Mouse (Mus musculus): Measurements from ENCODE around the gene Tmem220. TPM values are rescaled to one million over a fixed set of nuclear protein-coding genes. Genes with fewer than 3 reads are reported as not detected.
A peak's percentile ranks its signal among the peaks of the same experiment; 100 is the strongest.

The Tmem220 gene
- 0.43 and 1.2 TPM in 2 replicates for polyA plus RNA-seq (2016; fragmentation: Nextera tagmentation; extraction: Ambion mirVana)

- H3K36me3 ChIP-seq, result no peaks in the 10 kb centered on the region
- peak; percentile 97 for ATAC-seq (ENCODE audit: low FRiP score)
- H3K4me3 ChIP-seq, result peak within 1 kb of the TSS; percentile 44
- peaks cover 3% of the 10 kb centered on the region for H3K27me3 ChIP-seq
- H3K9ac ChIP-seq, result peak within 1 kb of the TSS; percentile 56
- no peak within 1 kb of the TSS for H3K27ac ChIP-seq
- H3K9me3 ChIP-seq (replicated peaks), result no peaks in the 10 kb centered on the region
- 1% methylated on average over 35 of the region's 35 CpGs for WGBS
- peak within 1 kb of the TSS; percentile 66 for H3K4me2 ChIP-seq (replicated peaks)
- H3K4me1 ChIP-seq, result peaks cover 5% of the 10 kb centered on the region
These were observed at the start of gene Tmem220 for GRCm38 (mm10) chr11:67024867-67025477. TSS of gene Tmem220 (plus strand) at chr11:67025154.

DNA sequence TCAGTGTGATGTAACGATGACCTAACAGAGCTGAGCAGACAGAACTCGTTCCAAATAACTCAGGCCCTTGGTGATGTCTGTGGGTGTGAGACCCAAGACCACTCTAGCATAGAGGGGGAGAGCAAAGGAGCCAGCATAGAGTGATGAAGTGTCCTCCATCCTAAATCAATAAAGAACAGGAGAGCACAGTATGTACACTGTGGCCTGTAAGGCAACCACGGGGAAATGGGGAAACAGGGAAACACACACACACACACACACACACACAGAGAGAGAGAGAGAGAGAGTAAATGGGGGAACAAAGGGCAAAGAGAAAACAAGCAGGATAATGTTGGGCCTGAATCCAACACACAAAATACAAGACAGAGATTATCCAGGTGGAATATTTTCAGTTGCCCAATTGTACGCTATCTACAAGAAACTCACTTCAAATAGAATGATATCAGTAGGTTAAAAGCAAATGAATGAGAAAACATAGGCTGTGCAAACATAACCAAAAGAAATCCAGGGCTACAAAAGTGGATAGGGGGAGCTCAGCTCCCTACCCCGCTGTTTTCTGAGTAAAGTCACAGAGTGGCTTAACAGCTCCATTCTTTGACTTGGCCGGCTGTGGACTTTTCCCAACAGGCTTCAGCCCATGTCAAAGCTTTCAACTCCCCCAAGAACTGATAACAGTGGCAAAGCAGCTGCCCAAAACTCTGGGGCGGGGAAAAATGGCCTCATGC is 49.2 kb upstream of the Tmem220 start:
- no peak for ATAC-seq (ENCODE audit: low FRiP score)
- 91% methylated on average over 7 of the region's 7 CpGs for WGBS
- H3K4me2 ChIP-seq (replicated peaks), result no peak overlapping the region
- no peak overlapping the region for H3K27ac ChIP-seq
- H3K9me3 ChIP-seq (replicated peaks), result peaks cover 10% of the 10 kb centered on the region; the same call in 1 of the 2 replicates
- H3K9ac ChIP-seq, result no peak overlapping the region
- no peaks in the 10 kb centered on the region for H3K36me3 ChIP-seq
- no peak overlapping the region for H3K4me3 ChIP-seq
- H3K4me1 ChIP-seq, result no peaks in the 10 kb centered on the region
- no peaks in the 10 kb centered on the region for H3K27me3 ChIP-seq

DNA sequence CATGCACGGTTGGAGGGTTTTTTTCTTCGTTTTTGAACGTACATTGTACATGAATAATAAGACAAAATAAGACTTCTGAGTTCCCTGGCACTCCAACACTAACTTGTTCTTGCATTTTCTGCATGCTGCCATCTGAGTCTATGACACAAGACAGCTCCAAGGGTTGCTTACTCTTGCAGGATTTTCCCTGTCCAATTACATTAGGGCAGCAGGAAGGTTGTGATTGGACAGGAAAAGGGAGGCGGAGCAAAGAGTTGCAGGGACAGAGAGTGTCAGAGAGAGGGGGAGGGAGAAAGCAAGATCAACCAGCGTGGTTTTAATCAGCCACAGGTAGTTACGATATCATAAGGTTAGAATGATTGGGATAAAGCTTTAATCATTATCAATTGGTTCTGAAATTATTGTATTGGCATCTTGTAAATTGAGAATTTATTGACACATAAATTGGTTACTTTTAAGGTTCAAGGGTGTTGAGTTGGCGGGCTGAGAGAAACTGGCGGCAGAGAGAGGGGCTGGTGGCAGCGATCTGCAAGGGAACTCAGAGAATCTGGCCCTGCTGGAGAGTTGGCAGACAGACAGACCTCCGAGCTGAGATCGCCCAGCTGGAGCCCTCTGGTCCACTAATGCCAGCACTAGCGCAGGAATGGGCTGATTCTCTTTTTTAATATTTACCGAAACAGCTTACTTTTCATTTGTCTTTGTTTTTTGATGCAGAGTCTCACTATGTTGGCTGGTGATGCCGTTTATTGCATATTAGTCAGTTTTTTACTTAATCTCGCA is 43.4 kb upstream of the Tmem220 start:
- 83% methylated on average over 15 of the region's 15 CpGs for WGBS
- no peaks in the 10 kb centered on the region for H3K27me3 ChIP-seq
- H3K4me2 ChIP-seq (replicated peaks), result no peak overlapping the region
- H3K4me3 ChIP-seq, result no peak overlapping the region
- no peak overlapping the region for H3K27ac ChIP-seq
- no peak for ATAC-seq (ENCODE audit: low FRiP score)
- H3K36me3 ChIP-seq, result no peaks in the 10 kb centered on the region
- H3K9me3 ChIP-seq (replicated peaks), result no peaks in the 10 kb centered on the region
- peaks cover 13% of the 10 kb centered on the region for H3K4me1 ChIP-seq
- H3K9ac ChIP-seq, result no peak overlapping the region

DNA sequence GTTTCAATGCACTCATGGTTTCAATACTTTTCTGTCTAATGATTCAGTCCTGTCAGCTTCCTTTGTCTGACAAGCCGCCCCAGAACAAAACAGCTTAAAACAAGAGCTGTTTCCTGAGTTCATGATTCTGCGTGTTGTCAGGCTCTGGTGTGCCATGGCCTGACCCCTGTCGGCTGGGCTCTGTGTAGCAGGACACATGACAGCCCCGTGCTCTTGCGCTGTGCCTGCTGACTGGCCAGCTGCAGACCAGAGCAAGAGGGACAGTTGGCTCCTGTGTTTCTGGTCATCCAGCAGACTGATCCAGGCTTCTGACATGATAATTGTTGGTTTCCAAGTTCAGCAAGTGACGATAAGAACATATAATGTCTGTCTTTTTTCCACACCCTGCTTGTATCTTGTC is 42.2 kb upstream of the Tmem220 start:
- 29% methylated on average over 6 of the region's 6 CpGs for WGBS
- H3K27me3 ChIP-seq, result no peaks in the 10 kb centered on the region
- H3K4me1 ChIP-seq, result peaks cover 13% of the 10 kb centered on the region
- H3K4me2 ChIP-seq (replicated peaks), result no peak overlapping the region
- no peaks in the 10 kb centered on the region for H3K9me3 ChIP-seq (replicated peaks)
- H3K9ac ChIP-seq, result no peak overlapping the region
- H3K27ac ChIP-seq, result no peak overlapping the region
- no peak for ATAC-seq (ENCODE audit: low FRiP score)
- no peaks in the 10 kb centered on the region for H3K36me3 ChIP-seq
- H3K4me3 ChIP-seq, result no peak overlapping the region

GRCm38 (mm10) chr11:66983422-66984164 is 41.4 kb upstream of the Tmem220 start:
- H3K9me3 ChIP-seq (replicated peaks), result no peaks in the 10 kb centered on the region
- H3K9ac ChIP-seq, result no peak overlapping the region
- 63% methylated on average over 11 of the region's 11 CpGs for WGBS
- peak; percentile 20; the same call in 1 of the 2 replicates for ATAC-seq (ENCODE audit: low FRiP score)
- H3K27me3 ChIP-seq, result no peaks in the 10 kb centered on the region
- H3K4me3 ChIP-seq, result no peak overlapping the region
- H3K27ac ChIP-seq, result peak overlapping the region; percentile 69; the same call in 1 of the 2 replicates
- H3K4me1 ChIP-seq, result peaks cover 13% of the 10 kb centered on the region
- no peak overlapping the region for H3K4me2 ChIP-seq (replicated peaks)
- no peaks in the 10 kb centered on the region for H3K36me3 ChIP-seq

GRCm38 (mm10) chr11:66984165-66985135 is 40.5 kb upstream of the Tmem220 start:
- Histone ChIP-seq H3K4me2 (replicated peaks) (peak overlapping the region; percentile 52), H3K27ac (peak overlapping the region; percentile 69), H3K9ac (peak overlapping the region; percentile 53), H3K9me3 (replicated peaks) (no peaks in the 10 kb centered on the region), H3K4me1 (peaks cover 13% of the 10 kb centered on the region), H3K4me3 (peak overlapping the region; percentile 32), H3K36me3 (no peaks in the 10 kb centered on the region), H3K27me3 (no peaks in the 10 kb centered on the region)
- peak; percentile 68 for ATAC-seq (ENCODE audit: low FRiP score)
- WGBS, result 5% methylated on average over 28 of the region's 28 CpGs

DNA sequence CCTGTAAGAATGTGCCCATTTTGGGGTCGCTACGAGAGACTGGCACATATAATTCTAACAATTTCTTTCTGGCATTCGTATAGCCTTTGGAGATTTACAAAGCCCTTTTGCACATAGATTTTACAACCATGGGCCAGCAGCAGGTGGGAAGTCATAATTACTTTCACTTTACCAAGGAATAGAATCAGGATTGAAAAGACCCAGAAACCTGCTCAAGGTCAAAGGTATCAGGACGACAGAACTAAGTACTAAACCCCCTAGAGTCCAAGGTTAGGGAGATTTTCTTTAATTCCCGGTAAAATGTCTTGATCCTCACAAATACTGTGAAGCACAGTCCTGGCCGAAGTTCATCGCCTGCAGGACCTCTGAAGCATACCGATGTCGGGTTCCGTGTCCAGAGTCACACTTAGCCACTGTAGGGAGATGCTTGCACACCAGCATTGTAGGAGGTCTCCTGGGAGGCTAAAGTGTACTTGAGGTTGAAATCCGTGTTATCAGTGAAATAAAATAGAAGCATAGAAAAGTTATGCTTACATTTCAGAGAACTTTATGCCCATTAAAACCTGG is 39.7 kb upstream of the Tmem220 start:
- H3K27ac ChIP-seq, result peak overlapping the region; percentile 69; the same call in 1 of the 2 replicates

GRCm38 (mm10) chr11:66992150-66992549 is 32.8 kb upstream of the Tmem220 start:
- ATAC-seq (ENCODE audit: low FRiP score), result no peak
- H3K9me3 ChIP-seq (replicated peaks), result no peaks in the 10 kb centered on the region
- H3K4me3 ChIP-seq, result no peak overlapping the region
- no peaks in the 10 kb centered on the region for H3K27me3 ChIP-seq
- no peak overlapping the region for H3K4me2 ChIP-seq (replicated peaks)
- 82% methylated on average over 2 of the region's 2 CpGs for WGBS
- H3K9ac ChIP-seq, result no peak overlapping the region
- no peak overlapping the region for H3K27ac ChIP-seq
- no peaks in the 10 kb centered on the region for H3K4me1 ChIP-seq
- H3K36me3 ChIP-seq, result no peaks in the 10 kb centered on the region

More for the DNA sequence above, 39.7 kb upstream of the Tmem220 start:
- 38% methylated on average over 11 of the region's 11 CpGs for WGBS
- Histone ChIP-seq H3K27me3 (no peaks in the 10 kb centered on the region), H3K4me3 (peak overlapping the region; percentile 32), H3K36me3 (no peaks in the 10 kb centered on the region), H3K4me1 (peaks cover 13% of the 10 kb centered on the region), H3K9ac (peak overlapping the region; percentile 53), H3K4me2 (replicated peaks) (peak overlapping the region; percentile 52), H3K9me3 (replicated peaks) (no peaks in the 10 kb centered on the region)
- peak; percentile 12; the same call in 1 of the 2 replicates for ATAC-seq (ENCODE audit: low FRiP score)

GRCm38 (mm10) chr11:66993674-66994073 is 31.3 kb upstream of the Tmem220 start:
- Histone ChIP-seq H3K9ac (no peak overlapping the region), H3K4me3 (no peak overlapping the region), H3K4me1 (peaks cover 2% of the 10 kb centered on the region; the same call in 1 of the 2 replicates), H3K27ac (no peak overlapping the region), H3K9me3 (replicated peaks) (no peaks in the 10 kb centered on the region), H3K27me3 (no peaks in the 10 kb centered on the region), H3K4me2 (replicated peaks) (no peak overlapping the region), H3K36me3 (no peaks in the 10 kb centered on the region)
- ATAC-seq (ENCODE audit: low FRiP score), result no peak
- WGBS, result 52% methylated on average over 1 of the region's 1 CpGs

GRCm38 (mm10) chr11:66996446-66996845 is 28.5 kb upstream of the Tmem220 start:
- ATAC-seq (ENCODE audit: low FRiP score), result no peak
- Histone ChIP-seq H3K36me3 (no peaks in the 10 kb centered on the region), H3K27me3 (no peaks in the 10 kb centered on the region), H3K4me3 (no peak overlapping the region), H3K4me1 (peaks cover 11% of the 10 kb centered on the region), H3K4me2 (replicated peaks) (no peak overlapping the region), H3K9me3 (replicated peaks) (no peaks in the 10 kb centered on the region), H3K9ac (no peak overlapping the region), H3K27ac (no peak overlapping the region)
- WGBS, result 81% methylated on average over 4 of the region's 4 CpGs

All from hindbrain, embryonic 12.5 days (tissue).